Mouse (Mus musculus) left cerebral cortex, adult 11 months (tissue): ENCODE results near the gene Hipk3.

Experiments
- DNase-seq: peaks from one replicate; pipeline ENCODE4 v3.0.0; 2022; ENCODE audit warnings: low spot score

Hipk3 gene

DNA sequence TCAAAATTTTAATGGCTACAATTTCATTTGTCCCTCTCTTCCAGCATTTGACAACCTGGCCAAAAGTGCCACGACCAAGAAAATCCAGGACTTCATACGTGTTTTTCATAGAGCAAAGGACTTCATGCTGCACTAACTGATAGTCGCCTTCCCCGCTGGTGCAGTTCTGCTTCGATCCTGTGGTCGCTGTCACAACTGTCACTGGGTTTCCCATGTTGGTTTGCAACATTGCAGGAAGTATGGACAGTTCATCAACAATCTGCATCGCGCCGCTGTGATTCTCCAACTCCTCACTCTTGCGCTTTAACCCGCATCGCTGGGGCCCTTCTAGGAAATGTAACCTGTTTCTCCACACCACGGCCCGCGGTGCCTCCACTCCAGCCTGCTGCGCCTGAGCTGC lies 23.1 kb downstream of the Hipk3 start:
- no peak for DNase-seq

DNA sequence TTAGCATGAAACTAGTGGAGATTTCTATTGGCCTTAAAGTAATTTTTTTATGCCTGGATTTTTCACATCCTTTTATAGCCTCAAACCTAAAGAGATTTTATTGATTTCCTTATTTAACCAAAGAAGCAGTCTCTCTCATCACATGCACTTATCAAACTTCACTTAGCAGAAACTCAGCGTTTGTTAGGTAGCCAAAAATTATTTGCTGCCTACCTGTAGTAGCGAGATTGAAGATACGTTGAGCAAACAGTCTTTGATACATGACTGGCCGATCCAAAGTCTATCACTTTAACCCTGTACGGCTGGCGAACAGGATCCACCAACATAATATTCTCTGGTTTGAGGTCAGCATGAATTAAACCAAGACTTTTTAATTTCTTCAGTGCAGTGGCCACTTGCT lies 23.7 kb downstream of the Hipk3 start:
- no peak for DNase-seq

DNA sequence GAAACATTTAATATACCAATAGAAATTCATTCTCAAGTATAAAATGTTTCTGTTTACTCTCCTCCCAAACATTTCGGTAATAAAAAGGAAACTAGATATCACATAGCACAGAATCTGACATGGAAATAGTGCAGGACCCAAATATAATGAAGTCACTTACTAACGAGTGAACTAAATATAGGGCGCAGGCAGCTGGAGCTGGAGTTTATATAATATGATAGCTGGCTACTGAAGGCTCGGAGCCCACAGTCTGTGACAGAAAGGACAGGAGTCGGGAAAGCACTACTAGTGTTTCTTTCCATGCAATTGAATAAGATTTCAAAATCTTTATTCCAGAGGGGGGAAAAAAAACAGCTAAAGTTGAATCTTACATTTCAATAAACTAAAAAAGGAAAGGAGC lies 25.8 kb downstream of the Hipk3 start:
- DNase-seq: no peak

DNA sequence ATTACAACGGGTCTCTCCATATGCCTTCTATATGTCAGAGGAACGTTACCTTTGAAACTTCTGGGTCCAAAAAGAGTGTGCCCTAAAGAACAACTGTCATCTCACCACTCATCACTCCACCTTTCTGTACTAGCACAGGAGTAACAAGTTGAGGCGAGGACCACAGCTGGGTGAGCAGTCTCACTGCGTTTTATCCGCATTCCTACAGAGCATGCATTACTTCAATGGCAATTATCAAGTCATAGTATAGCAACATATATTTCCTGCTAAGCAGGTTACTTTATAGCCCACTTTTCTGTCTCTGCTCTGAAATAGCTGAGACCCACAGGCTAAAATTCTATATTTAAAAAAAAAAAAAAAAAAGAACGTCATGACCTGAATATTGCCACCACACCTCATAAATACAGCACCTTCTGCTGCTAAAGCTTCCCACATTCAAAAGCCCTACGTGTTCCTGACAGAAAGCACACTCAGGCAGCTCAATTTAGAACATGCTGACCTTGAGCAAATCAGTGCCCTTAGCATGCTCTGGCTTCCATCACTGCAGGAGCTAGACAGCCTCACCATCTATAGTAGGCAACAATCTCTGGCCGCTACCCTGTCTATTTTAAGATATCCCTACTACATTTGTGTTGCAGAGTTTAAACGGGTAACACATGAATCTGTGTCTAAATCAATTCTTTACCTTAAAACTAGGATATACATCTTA lies 27.2 kb downstream of the Hipk3 start:
- no peak for DNase-seq

DNA sequence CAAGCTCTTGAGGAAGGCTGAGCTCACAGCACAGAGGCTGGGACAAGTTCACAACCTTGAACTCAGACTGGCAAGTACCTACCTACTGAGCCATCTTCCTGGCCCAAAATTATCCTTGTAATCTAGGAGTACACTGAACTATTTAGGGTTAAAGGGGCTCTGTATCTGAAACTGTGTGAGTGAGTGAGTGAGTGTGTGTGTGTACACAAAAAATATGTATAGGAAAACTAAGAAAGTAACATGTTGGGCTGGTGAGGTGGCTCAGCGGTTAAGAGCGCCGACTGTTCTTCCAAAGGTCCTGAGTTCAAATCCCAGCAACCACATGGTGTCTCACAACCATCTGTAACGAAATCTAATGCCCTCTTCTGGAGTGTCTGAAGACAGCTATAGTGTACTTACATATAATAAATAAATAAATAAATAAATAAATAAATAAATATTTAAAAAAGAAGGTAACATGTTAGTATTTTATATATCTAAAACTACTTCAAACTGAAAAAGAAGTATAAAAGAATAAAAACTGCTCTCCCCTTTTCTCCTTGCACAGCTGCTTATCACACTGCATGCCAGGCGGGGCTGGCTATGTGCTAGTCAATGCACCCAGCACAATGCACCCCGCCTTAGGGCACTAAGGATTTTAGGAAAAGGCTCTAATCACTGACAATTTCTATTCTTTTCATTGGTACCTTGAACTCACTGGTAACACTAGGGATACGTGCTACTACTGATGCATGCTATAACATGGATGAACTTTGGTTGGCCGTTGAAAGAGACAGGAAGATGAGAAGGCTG lies 28.4 kb downstream of the Hipk3 start:
- no peak for DNase-seq

DNA sequence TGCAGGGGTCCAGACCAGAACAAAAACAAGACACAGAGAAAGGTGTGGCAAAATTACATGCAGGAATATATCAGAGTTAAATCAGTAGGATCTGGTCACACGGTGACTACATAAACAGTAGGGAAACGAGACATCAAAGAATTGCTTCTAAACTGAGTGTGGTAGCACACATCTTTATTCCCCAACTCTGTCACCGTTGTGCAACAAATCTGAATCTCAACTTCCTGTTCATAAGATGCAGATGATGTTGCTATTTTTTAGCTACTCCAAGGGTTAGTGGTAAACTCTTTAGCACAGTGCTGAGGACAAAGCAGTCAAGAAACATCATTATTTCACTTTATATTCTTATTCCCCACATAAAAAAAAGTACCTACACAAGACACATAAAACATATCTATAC lies 34.2 kb downstream of the Hipk3 start:
- no peak for DNase-seq

DNA sequence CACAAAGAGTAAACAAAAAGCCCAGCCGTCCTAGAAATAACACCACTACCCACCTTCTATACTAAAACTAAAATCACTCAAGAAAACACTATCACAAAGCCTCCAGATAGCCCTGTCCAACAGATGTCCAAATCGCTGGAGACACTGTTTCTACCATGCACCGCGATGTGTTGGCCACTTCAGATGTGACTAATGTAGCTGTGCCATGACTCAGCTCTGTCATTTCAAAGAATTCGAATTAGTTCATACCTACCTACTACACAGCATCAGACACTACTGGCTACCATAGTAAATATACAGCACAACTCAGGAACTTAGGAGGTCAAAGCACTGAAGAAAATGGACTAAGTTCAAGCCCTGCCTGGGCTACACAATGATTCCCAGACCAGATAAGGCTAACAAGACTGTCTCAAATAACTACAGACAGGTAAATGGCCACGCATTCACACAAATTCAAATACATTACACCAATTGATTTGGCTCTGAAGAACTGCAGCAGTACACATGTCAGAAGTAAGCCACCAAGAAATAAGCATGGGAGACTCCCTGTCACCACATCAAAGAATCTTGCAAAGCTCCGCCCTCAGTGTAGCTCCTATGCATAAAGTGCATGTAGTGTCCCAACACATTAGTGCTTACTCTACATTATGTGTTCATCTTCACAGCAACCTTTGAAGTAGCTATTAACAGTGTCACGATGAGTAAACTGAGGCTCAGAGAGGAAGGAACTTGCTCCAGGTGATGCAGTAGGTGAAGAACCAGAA lies 35.5 kb downstream of the Hipk3 start:
- no peak for DNase-seq

DNA sequence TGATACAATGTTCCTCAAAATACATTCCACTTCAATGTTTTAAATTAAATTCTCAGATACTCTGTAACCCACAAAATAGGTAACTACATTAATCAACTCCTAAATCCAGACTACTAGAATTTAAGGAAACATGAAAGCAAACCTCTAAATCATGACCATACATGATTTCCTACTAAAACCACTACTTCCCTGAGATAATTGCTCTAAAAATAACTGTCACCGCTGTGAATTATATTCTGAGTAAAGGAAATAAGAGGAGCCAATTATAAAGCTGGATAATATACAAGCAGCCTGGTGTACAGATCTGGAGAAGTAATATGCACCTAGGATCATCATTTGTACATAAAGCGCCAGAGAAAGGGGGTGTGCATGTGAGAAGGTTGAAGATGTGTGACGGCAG lies 37.1 kb downstream of the Hipk3 start:
- no peak for DNase-seq

DNA sequence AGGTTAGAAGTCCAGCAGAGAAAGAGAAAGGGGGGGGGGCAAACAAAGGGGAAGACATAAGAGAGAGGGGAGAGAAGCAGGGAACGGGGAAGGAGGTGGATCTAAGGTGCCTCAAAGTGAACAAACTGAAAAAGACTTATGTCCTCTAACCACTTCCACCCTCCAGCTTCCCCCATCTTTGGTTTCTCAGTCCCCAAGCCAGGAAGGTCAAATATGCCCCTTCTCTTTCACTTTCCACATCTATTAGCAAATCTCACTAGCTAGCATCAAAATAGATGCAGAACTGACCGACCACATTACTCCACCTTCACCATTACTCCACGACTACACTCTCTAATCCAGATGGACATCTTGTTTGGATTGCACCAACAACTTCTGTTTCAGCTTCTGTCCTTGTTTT lies 43.6 kb downstream of the Hipk3 start:
- no peak for DNase-seq

DNA sequence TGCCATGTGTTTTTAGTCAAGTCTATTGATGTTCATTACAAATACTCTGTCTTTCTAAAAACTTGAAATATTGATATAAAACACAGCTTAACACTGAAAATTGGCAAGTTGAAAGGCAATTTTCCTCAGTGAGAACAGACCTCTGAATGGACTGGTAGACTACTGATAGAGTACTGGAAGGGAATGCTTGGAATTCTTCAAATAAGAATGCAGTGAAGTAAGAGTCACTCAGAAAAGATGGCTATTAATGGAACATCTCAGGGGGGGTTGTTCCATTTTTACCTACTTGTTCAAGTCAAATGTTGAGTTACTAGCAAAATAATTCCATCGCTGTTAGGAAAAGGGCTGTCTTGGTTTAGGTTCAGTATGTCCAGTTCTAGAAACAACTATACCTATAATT lies 45.1 kb downstream of the Hipk3 start:
- no peak for DNase-seq

DNA sequence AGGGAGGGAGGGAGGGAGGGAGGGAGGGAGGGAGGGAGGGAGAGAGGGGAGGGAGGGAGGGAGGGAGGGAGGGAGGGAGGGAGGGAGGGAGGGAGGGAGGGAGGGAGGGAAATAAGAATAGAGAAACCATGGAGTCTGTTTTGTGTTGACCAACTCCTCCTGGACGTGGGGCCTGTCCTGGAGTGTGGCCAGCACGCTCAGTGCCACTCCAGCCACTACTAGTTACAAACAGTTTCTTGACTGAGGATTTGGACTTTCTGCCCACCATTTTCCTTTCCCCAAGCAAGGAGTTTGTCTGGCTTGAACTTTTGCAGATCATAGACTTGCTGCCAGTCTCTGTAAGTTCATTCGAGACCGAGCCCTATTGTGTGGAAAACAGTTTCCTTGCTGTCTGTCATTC lies 46.0 kb downstream of the Hipk3 start:
- no peak for DNase-seq

DNA sequence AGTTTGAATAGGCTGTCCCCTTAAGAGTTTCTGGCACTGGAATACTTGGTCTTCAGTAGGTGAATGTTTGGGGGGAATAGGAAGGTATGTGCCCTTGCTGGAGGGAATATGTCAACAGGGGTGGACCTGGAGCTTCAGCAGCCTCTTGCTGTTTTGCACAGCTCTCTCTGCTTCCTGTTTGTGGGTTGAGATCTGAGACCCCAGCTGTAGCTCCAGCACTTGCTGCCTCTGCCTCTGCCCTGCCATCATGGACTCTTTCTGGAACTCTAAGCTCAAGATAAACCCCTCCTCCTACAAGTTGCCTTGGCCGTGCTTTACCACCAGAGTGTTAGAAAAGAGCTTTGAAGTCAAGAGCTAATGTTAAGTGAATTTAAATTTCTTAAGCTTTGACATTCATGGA lies 48.2 kb downstream of the Hipk3 start:
- DNase-seq: no peak

DNA sequence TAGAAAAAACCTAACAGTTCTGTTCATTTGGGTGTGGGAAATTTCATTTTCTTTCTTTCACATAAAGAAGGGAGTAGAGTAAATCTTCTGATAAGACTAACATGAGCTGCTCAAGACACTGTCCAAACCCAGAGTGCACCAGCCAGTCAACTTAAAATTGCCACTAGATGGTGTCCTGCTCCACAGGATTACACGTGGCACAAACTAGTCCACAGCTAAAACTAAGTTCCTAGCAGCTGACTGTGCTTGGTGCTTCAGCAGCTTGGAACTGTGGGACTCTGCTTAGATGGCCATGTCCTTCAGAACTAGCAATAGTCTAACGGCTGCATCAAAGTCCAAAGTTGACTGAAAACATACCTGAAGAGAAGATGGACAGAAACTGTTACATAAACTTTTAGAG lies 49.5 kb downstream of the Hipk3 start:
- DNase-seq: peak; percentile 47

DNA sequence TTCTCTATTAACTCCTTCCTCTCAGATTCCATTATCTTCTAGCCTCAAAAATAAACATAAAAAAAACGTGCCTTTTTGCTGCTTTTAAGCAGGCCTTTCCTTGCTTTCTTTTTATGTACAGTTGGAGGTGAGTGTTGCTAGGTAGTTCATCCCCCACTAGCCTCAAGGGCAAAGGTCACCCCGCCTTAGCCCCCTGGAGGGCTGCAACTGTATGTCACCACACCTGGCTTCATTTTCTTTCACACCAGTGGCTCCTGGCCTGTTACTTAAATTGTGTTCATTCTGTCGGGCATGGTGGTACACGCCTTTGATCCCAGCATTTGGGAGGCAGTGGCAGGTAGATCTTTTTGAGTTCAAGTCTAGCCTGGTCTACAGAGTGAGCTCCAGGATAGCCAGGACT lies 51.9 kb downstream of the Hipk3 start:
- DNase-seq: no peak

DNA sequence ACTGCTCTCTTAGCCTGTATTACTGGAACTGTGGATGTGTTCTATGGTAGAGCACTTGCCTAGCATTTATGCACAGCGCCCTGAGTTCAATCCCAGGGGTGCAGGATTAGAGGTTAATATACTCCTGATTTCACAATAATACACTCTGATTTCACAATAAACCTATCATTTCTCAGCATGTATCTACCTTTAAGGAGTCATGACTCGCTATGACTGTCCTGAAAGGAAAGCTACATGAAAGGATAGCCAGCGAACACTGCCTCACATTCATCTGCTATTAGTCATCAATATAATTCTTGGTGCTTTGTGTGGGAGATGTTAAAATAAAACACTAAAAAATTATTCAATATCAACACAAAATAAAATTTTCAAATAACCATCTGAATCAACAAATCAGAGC lies 58.0 kb downstream of the Hipk3 start:
- DNase-seq: no peak

DNA sequence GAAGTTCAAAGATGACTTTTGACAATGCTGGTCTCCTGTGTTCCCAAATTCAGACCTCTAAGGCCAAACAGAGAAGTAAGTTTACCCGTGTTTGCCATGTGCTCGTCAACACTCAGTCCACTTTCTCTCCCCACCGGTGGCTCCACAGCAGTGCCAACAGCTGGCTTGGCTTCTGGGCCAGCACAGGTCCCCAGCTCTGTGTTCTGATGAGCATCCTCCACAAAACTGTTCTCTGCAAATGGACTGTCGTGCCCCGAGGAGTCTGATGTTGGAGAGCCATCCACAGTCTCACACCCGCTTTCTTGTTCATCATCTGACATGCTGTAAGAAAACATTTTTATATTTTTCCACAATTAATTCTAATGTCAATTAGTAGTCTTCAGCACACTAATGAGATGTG lies 63.2 kb downstream of the Hipk3 start:
- DNase-seq: no peak

DNA sequence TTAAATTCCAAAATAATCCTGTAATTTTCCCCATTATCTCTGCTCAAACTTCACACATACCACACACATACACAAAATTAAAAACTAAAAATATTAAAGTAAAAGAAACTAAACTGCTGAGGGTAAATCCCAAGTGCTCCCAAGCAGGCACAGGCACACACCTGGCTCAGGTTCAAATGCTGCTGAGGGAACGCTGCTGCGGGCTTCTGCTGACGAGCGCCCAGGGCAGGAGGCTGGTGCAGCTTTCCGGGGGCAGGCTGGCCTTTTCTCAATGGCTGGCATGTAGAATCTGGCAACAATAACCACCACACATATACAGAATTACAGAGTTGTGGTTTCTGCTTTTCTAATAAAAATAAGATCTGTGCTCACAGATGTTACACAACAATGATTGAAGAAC lies 63.7 kb downstream of the Hipk3 start:
- DNase-seq: no peak

DNA sequence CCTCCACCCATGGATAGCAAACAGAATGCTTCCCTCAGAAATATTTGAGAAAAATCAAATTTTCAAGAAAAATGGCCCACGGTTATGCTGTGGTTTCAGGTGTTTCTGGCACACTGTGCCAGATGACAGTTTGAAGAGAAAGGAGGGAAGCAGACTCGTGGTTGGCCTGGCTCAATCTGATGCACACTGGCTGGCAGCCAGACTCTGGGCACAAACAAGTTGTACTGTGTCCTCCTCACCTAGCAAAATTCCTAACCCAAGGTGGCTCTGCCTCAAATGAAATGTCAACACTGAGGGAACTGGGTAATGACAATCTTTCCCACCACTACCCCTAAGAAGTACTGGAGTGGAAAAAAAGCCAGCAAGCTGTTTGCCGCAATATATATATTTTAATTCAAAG lies 68.1 kb downstream of the Hipk3 start:
- DNase-seq: no peak

DNA sequence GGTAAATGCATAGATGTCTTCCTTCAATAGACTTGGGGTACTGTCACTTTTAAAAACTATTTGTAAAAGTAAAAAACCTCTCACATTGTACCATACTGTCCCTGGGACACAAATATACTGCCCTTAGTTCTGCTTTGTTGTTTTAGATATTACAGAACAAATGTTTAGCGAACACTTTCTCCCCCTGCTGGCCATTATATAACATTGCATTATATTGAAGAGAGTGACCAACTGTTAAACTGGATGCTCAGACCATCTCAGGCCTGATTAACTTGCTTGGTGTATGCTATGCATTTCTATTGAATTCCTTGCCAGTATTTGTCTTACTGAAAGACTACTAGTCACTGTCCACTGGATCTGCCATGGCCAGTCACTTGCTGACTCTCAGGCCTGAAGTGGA lies 72.0 kb downstream of the Hipk3 start:
- DNase-seq: no peak

DNA sequence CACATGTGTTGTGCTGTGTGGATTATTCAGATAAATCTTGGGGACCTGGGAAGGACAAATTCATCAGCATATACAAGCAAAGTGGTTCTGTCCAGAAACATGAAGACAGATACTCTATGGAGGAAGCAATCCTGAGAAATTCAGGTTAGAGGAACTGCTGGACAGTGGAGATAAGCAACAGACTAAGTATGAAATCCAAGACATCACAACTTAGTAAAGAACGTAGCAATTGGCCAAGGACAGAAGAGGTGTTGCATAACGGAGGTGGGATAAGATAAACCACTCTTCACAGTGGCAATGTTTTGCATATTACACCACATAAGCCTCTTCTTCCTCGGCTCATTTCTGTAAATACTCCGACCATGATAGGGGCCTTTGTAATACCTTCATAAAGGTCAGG lies 73.4 kb downstream of the Hipk3 start:
- no peak for DNase-seq

DNA sequence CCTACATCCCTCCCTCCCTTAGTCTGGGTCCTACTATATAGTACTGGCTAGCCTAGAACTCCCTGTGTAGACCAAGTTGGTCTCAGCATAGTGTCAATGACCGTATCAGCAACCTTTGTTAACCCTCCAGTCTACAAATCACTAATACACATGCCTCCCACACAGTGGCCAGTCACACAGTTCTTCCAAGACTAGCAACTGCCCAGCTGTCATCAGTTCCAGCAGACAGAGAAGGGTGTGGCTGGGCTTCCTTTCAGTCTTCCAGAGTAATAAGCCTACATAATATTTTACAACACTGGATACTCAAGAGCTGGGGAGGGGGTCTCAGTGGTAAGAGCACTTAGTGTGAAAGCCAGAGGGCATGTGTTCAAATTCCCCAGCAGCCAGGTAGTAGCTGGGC lies 74.2 kb downstream of the Hipk3 start:
- no peak for DNase-seq

DNA sequence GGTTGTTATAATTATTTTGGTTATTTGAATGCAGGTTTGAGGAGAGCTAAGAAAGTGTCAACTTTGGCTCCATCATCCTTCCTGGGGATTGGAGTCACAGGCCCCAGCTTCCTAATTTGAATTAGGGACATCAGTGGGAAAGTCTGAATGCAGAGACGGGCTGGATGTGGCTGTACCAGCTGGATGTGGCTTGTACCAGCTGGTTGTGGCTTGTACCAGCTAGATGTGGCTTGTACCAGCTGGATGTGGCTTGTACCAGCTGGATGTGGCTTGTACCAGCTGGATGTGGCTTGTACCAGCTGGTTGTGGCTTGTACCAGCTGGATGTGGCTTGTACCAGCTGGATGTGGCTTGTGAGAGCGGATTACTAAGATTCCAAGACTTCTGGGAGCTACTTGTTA lies 74.8 kb downstream of the Hipk3 start:
- DNase-seq: no peak

DNA sequence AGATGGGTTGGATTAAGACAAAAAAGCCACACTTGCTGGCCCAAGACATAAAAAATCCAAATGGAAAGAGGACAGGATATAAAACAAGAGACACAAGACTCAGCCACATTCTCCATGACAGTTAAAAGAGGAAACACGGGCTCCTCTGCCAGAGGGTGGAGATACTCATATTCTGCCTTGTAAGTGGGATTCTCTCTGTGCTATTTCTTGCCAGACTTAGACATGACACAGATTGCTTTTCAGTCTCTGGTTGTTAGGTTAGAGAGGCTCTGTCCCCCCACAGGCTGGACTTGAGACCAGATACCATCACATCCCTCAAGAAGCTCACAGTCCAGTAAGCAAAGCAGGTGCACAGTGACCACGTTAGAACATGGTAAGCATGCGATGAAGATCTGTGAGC lies 81.2 kb downstream of the Hipk3 start:
- no peak for DNase-seq
